Mouse (Mus musculus) adrenal gland, postnatal 14 days (tissue): Measurements from ENCODE around the gene Stk19. TPM values are rescaled to one million over a fixed set of nuclear protein-coding genes. Genes with fewer than 3 reads are reported as not detected.
A peak's percentile ranks its signal among the peaks of the same experiment; 100 is the strongest.

Source experiments
- DNase-seq: peaks from one replicate; pipeline ENCODE4 v3.0.0; 2021; ENCODE audit warnings: mixed read lengths
- microRNA-seq, 2 experiments: library from miRNA; unstranded; fragments of <30 nt; microRNA quantifications; one replicate each; pipeline ENCODE4 v1.2.0; 2021
- total RNA-seq: library from RNA; stranded (reverse); gene quantifications from 2 replicates; pipeline ENCODE4 v1.2.3, GENCODE M21; 2021

The Stk19 gene
- total RNA-seq, 1 experiment from 2014 or later = 38.0 TPM

DNA sequence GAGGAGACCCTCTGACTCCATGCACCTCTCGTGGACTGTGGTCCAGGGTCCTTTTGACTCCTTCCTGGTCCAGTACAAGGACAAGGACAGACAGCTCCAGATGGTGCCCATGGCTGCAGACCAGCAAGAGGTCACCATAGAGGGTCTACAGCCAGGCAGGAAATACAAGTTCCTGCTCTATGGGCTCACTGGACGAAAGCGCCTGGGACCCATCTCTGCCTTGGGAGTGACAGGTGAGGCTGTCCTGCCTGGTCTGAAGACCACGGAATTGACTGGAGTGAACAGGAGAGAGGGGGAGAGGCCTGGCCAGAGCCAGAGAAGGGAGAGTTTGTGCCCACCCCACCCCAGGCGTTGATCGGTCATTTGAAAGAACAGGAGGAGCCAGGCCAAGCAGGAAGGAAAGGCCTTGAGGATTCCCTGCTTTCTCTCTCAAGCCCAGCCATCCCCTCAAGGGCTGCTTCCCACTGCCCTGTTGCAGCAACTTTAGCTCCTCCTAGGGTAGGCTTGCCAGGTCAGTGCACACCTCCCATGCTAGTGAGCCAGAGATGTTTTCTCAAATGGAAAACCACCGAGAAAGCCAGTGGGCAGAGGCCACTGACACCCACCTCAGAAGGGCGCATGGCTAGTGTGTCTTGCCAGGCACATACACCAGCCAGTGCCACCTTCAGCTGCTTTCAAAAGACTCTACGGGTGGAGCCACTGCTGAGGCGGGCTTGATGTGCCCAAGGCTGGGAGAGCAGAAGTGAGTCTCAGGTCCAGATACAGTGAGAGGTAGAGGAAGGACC, 39.3 kb downstream of the Stk19 start:
- peak; percentile 68 for DNase-seq

DNA sequence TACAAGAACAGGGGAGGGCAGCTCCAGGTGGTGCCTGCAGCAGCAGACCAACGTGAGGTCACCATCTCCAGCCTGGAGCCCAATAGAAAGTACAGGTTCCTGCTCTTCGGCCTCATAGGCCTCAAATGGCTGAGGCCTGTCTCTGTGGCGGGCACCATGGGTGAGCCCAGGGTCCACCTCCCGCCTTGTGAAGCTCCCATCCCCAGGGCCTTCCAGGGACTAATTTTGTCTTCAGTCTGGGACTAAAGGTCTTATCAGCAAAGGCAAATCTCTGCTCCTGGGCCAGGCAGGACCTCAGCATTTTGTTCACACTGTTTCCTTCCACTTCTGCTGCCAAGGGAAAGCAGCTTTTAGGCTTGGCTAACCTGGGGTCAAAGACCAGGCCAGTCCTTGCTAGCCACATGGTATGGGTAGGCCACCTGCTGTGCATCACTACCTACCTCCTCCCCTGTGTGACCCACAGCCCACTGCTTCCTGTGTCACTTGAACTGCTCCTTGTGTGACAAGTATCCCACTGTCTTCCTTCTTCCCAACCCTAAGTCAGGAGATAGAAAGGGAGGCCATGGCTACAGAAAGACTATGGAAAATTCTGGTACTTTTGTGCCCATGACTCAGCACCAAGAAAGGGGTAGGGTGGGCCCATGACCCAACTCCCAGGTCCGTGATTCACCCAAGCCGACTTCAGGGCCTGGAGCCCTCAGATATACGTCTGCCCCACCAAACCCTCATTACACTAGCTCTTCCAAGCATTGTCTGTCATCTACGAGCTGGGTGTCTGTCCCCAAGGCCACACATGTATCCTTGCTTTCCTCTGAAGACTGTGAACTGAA, 40.2 kb downstream of the Stk19 start:
- DNase-seq = peak; percentile 77

DNA sequence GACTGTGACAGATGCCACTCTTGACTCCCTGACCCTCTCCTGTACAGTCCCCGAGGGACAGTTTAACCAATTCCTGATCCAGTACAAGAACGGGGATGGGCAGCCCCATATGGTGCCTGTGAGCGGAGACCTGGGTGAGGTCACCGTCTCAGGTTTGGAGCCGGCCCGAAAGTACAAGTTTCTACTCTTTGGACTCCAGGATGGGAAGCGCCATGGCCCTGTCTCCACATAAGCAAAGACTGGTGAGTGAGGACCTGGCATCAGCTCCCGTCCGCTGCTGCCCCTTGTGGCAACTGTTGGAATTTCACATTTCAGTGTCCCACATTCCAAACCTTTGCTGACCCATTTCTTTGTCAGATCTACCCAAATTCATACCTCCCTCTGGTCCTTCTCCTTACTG, 41.1 kb downstream of the Stk19 start:
- peak; percentile 86 for DNase-seq

- peak; percentile 60 for DNase-seq
Observed at GRCm38 (mm10) chr17:34795016-34795415, 41.7 kb downstream of the Stk19 start.

GRCm38 (mm10) chr17:34777680-34778325, 58.9 kb downstream of the Stk19 start:
- no peak for DNase-seq

Small RNAs within 50 kb of the gene (microRNA-seq; reads per million reads assigned to microRNA genes)
- gene Mir6970 (0.38 to 0.85 reads per million in 2 experiments), gene Mir6971 (1.7 to 6.1 reads per million in 2 experiments), gene Mir6972 (0 to 0.38 reads per million in 2 experiments)

Other genes starting within 250 kb of the Stk19 start
- 6.3 and 16.3 TPM in 2 replicates for gene Gpsm3, start 247.1 kb downstream of the Stk19 start, total RNA-seq
- 37.2 and 42.2 TPM in 2 replicates for gene Pbx2, start 245.7 kb downstream of the Stk19 start, total RNA-seq
- 1.7 and 2.4 TPM in 2 replicates for gene Ager, start 239.1 kb downstream of the Stk19 start, total RNA-seq
- 72.5 and 76.9 TPM in 2 replicates for gene Rnf5, start 233.3 kb downstream of the Stk19 start, total RNA-seq
- gene Agpat1, start 232.7 kb downstream of the Stk19 start, total RNA-seq = 101 and 103 TPM in 2 replicates
- gene Egfl8, start 221.0 kb downstream of the Stk19 start, total RNA-seq = 4.3 and 4.7 TPM in 2 replicates
- gene Ppt2, start 208.4 kb downstream of the Stk19 start, total RNA-seq = 49.7 and 50.0 TPM in 2 replicates
- gene Prrt1, start 207.4 kb downstream of the Stk19 start, total RNA-seq = 8.7 and 12.4 TPM in 2 replicates
- gene Fkbpl, start 192.2 kb downstream of the Stk19 start, total RNA-seq = 11.5 and 12.5 TPM in 2 replicates
- 43.5 and 52.1 TPM in 2 replicates for gene Atf6b, start 189.8 kb downstream of the Stk19 start, total RNA-seq
- gene Tnxb, start 166.4 kb downstream of the Stk19 start, total RNA-seq = 39.8 and 41.0 TPM in 2 replicates
- 110 and 152 TPM in 2 replicates for gene C4b, start 93.1 kb downstream of the Stk19 start, total RNA-seq
- gene Cyp21a1, start 32.4 kb downstream of the Stk19 start, total RNA-seq = 3,653 and 3,825 TPM in 2 replicates
- 65.0 and 65.5 TPM in 2 replicates for gene Dxo, start 74 bp upstream of the Stk19 start, total RNA-seq
- gene Skiv2l, start 13.3 kb upstream of the Stk19 start, total RNA-seq = 55.0 and 60.0 TPM in 2 replicates
- 54.4 and 58.4 TPM in 2 replicates for gene Nelfe, start 13.4 kb upstream of the Stk19 start, total RNA-seq
- gene Cfb, start 25.6 kb upstream of the Stk19 start, total RNA-seq = 36.2 and 180 TPM in 2 replicates
- 13.8 and 15.2 TPM in 2 replicates for gene Zbtb12, start 42.5 kb upstream of the Stk19 start, total RNA-seq
- not detected in 2 replicates for gene Gm20547, start 45.1 kb upstream of the Stk19 start, total RNA-seq
- 43.2 and 54.5 TPM in 2 replicates for gene C2, start 61.3 kb upstream of the Stk19 start, total RNA-seq
- 112 and 134 TPM in 2 replicates for gene Ehmt2, start 61.5 kb upstream of the Stk19 start, total RNA-seq
- 1.5 and 1.7 TPM in 2 replicates for gene Slc44a4, start 77.5 kb upstream of the Stk19 start, total RNA-seq
- 19.3 and 25.2 TPM in 2 replicates for gene Neu1, start 94.3 kb upstream of the Stk19 start, total RNA-seq
- 29.6 and 90.6 TPM in 2 replicates for gene Hspa1b, start 122.3 kb upstream of the Stk19 start, total RNA-seq
- gene Gm20481, start 133.0 kb upstream of the Stk19 start, total RNA-seq = not detected in 2 replicates
- gene Hspa1a, start 135.2 kb upstream of the Stk19 start, total RNA-seq = 12.7 and 38.7 TPM in 2 replicates
- gene Hspa1l, start 135.8 kb upstream of the Stk19 start, total RNA-seq = 0.34 and 0.37 TPM in 2 replicates
- 39.4 and 44.2 TPM in 2 replicates for gene Lsm2, start 144.9 kb upstream of the Stk19 start, total RNA-seq
- gene Vars, start 164.0 kb upstream of the Stk19 start, total RNA-seq = 55.3 and 71.7 TPM in 2 replicates
- 0.85 and 1.2 TPM in 2 replicates for gene Vwa7, start 179.6 kb upstream of the Stk19 start, total RNA-seq
- gene Sapcd1, start 191.1 kb upstream of the Stk19 start, total RNA-seq = 1.3 and 1.7 TPM in 2 replicates
- gene Msh5, start 209.8 kb upstream of the Stk19 start, total RNA-seq = 1.8 and 3.6 TPM in 2 replicates
- gene Clic1, start 213.0 kb upstream of the Stk19 start, total RNA-seq = 83.0 and 109 TPM in 2 replicates
- gene Ddah2, start 222.1 kb upstream of the Stk19 start, total RNA-seq = 24.2 and 30.6 TPM in 2 replicates
- gene Ly6g6c, start 228.4 kb upstream of the Stk19 start, total RNA-seq = not detected in 2 replicates
- 0.26 and 0.71 TPM in 2 replicates for gene Mpig6b, start 229.2 kb upstream of the Stk19 start, total RNA-seq
- gene Ly6g6e, start 240.0 kb upstream of the Stk19 start, total RNA-seq = not detected in 2 replicates
- gene Ly6g6d, start 241.1 kb upstream of the Stk19 start, total RNA-seq = 1.1 and 1.7 TPM in 2 replicates
- gene Ly6g6f, start 248.7 kb upstream of the Stk19 start, total RNA-seq = not detected in 2 replicates